Mouse (Mus musculus) C2C12 (cell line): ENCODE data around the gene Hdac5.
A peak's percentile ranks its signal among the peaks of the same experiment; 100 is the strongest.

Experiments
- CEBPB ChIP-seq: IDR thresholded peaks from one replicate; pipeline ENCODE4 v1.6.1; 2011; ENCODE audit warnings: low read depth, mild to moderate bottlenecking, control low read depth, moderate library complexity
- CTCF ChIP-seq: IDR thresholded peaks from one replicate; pipeline ENCODE4 v1.5.1; 2011; ENCODE audit not compliant: control insufficient read depth, insufficient read depth, insufficient read length
- FOSL1 ChIP-seq: IDR thresholded peaks from one replicate; pipeline ENCODE4 v1.8.0; 2011; ENCODE audit warnings: mild to moderate bottlenecking, low read length; ENCODE audit not compliant: poor library complexity, insufficient read depth, severe bottlenecking
- MAX ChIP-seq: IDR thresholded peaks from one replicate; pipeline ENCODE4 v1.6.1; 2011; ENCODE audit warnings: mild to moderate bottlenecking, control low read depth

DNA sequence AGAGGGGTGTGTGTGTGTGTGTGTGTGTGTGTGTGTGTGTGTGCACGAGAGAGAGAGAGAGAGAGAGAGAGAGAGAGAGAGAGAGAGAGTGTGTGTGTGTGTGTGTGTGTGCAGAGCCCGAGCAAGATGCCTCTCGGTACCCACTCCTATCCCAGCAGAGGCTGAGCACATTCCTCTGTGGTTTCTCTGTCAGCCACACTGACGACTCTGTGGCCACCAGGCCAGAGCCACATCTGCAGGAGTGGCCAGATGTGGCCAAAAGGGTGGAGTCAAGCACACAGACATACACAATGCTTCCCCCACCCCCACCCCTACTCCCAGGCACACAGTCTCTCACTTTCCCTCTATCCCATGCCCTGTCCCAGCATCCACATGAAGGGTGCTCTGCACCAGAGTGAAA is 21.1 kb downstream of the Hdac5 start:
- TF ChIP-seq CTCF: no peak
- no peak for TF ChIP-seq CEBPB
- no peak for TF ChIP-seq FOSL1
- peak; percentile 37 for TF ChIP-seq MAX
